Mouse (Mus musculus) liver, embryonic 14.5 days (tissue): Measurements from ENCODE around the gene Fxr1. TPM values are rescaled to one million over a fixed set of nuclear protein-coding genes. Genes with fewer than 3 reads are reported as not detected.

Experiments used
- ATAC-seq: fragments of 200-750 bp; cut with Nextera tagmentation; 2 replicates; pipeline ENCODE4 v1.8.0; 2017; ENCODE audit warnings: moderate number of reproducible peaks, mild to moderate bottlenecking, moderate library complexity; ENCODE audit not compliant: insufficient read depth
- DNase-seq, 3 experiments: peaks; one replicate each; pipeline ENCODE4 v3.0.0-alpha.2; 2012 to 2013; ENCODE audit warnings: low read depth in 3 of 3, low spot score in 3 of 3
- H3K27ac ChIP-seq: fragments of 300-500 bp; sonication (generic); 2 replicates; pipeline ENCODE4 v1.5.1; 2014; ENCODE audit warnings: moderate library complexity, mild to moderate bottlenecking, control low read depth, inconsistent platforms
- H3K27me3 ChIP-seq: fragments of 300-500 bp; sonication (generic); 2 replicates; pipeline ENCODE4 v1.6.1; 2014; ENCODE audit warnings: mild to moderate bottlenecking, low read length, moderate library complexity; ENCODE audit not compliant: control insufficient read depth, insufficient read depth
- H3K36me3 ChIP-seq: fragments of 300-500 bp; sonication (generic); replicated peaks from 2 replicates; pipeline ENCODE4 v1.6.1; 2014; ENCODE audit warnings: low read depth; ENCODE audit not compliant: control insufficient read depth, insufficient read depth
- H3K4me1 ChIP-seq, 2 experiments: fragments of 200-500 bp in 1 of 2; fragments of 300-500 bp in 1 of 2; sonication (generic) in 1 of 2; replicated peaks; 2 replicates each; pipeline ENCODE4 v1.6.1; 2012 to 2014; ENCODE audit warnings: antibody characterized with exemption in 1 of 2, inconsistent platforms in 1 of 2, low read length in 1 of 2; ENCODE audit not compliant: control insufficient read depth in 2 of 2, insufficient read depth in 2 of 2
- H3K4me2 ChIP-seq: fragments of 300-500 bp; sonication (generic); 2 replicates; pipeline ENCODE4 v1.6.1; 2014; ENCODE audit warnings: low read depth, mild to moderate bottlenecking, control low read depth, moderate library complexity
- H3K4me3 ChIP-seq, 2 experiments: fragments of 200-500 bp in 1 of 2; fragments of 300-500 bp in 1 of 2; sonication (generic) in 1 of 2; 2 replicates each; pipeline ENCODE4 v1.5.1; 2012 to 2014; ENCODE audit warnings: low read depth in 2 of 2, low read length in 2 of 2, mild to moderate bottlenecking in 2 of 2, control low read depth in 1 of 2, inconsistent platforms in 1 of 2, moderate library complexity in 1 of 2; ENCODE audit not compliant: insufficient read depth in 1 of 2
- H3K9ac ChIP-seq: fragments of 300-500 bp; sonication (generic); replicated peaks from 2 replicates; pipeline ENCODE4 v1.6.1; 2014; ENCODE audit warnings: mild to moderate bottlenecking, control low read depth, moderate library complexity
- H3K9me3 ChIP-seq: fragments of 300-500 bp; sonication (generic); 2 replicates; pipeline ENCODE4 v1.6.1; 2016; ENCODE audit warnings: low read length, mixed read lengths; ENCODE audit not compliant: control insufficient read depth
- CTCF ChIP-seq: IDR thresholded peaks from 2 replicates; pipeline ENCODE4 v1.5.1; 2016; ENCODE audit warnings: antibody characterized with exemption, low read depth, control low read depth
- EP300 ChIP-seq: IDR thresholded peaks from 2 replicates; pipeline ENCODE4 v1.6.1; 2016; ENCODE audit warnings: antibody characterized with exemption, low read depth
- WGBS: fragments of 180-500 bp; shearing (Covaris S2); extraction: QIAGEN DNeasy Blood & Tissue Kit; methylation state at CpG from one replicate; pipeline ENCODE4 v1.1.7; 2014; ENCODE audit not compliant: insufficient replicate concordance; 5-methylcytosine and 5-hydroxymethylcytosine counted together
- polyA plus RNA-seq, 2 experiments: library from polyadenylated mRNA; depleted of rRNA in 1 of 2; stranded (reverse) in 1 of 2; unstranded in 1 of 2; fragments of >200 nt; fragmentation: Nextera tagmentation in 1 of 2; extraction: Ambion mirVana in 1 of 2; gene quantifications; 2 replicates each; pipeline versions ENCODE4 v1.2.1 to v1.2.3; 2012 to 2014

Gene Fxr1
- polyA plus RNA-seq, 2 experiments = 25.8 to 26.8 TPM

GRCm38 (mm10) chr3:34021259-34021828 lies 1.6 kb downstream of the Fxr1 start:
- H3K4me2 ChIP-seq = peak overlapping the region; percentile 94
- WGBS = 22% methylated on average over 4 of the region's 4 CpGs
- H3K4me3 ChIP-seq = peak overlapping the region in 1 of 2 experiments; percentile 94; a peak in 2 of 4 replicates
- H3K9me3 ChIP-seq = no peaks in the 10 kb centered on the region
- no peaks in the 10 kb centered on the region for H3K36me3 ChIP-seq
- H3K27ac ChIP-seq = no peak overlapping the region
- TF ChIP-seq EP300 = no peak
- TF ChIP-seq CTCF = no peak
- no peak for ATAC-seq
- peaks cover 12 to 21% of the 10 kb centered on the region in 2 experiments for H3K4me1 ChIP-seq
- H3K27me3 ChIP-seq = no peaks in the 10 kb centered on the region
- DNase-seq = peak in 1 of 3 experiments; percentile 30
- H3K9ac ChIP-seq = peak overlapping the region; percentile 100; the same call in 1 of the 2 replicates

GRCm38 (mm10) chr3:34028935-34029334 lies 9.2 kb downstream of the Fxr1 start:
- H3K4me1 ChIP-seq = peaks cover 0 to 4% of the 10 kb centered on the region in 2 experiments; a peak in 2 of 4 replicates
- no peak overlapping the region for H3K4me2 ChIP-seq
- no peak overlapping the region for H3K4me3 ChIP-seq
- H3K9ac ChIP-seq = no peak overlapping the region
- no peaks in the 10 kb centered on the region for H3K9me3 ChIP-seq
- H3K27ac ChIP-seq = no peak overlapping the region
- no peaks in the 10 kb centered on the region for H3K27me3 ChIP-seq
- DNase-seq (no peak), ATAC-seq (no peak)
- TF ChIP-seq CTCF (no peak), EP300 (no peak)
- no peaks in the 10 kb centered on the region for H3K36me3 ChIP-seq

- no peak for TF ChIP-seq CTCF
- no peak for TF ChIP-seq EP300
- ATAC-seq = no peak
- WGBS = 19% methylated on average over 3 of the region's 3 CpGs
- Histone ChIP-seq H3K36me3 (no peaks in the 10 kb centered on the region), H3K4me3 (no peak overlapping the region), H3K9me3 (no peaks in the 10 kb centered on the region), H3K27me3 (no peaks in the 10 kb centered on the region), H3K4me2 (no peak overlapping the region), H3K9ac (no peak overlapping the region), H3K27ac (no peak overlapping the region), H3K4me1 (peaks cover 0 to 4% of the 10 kb centered on the region in 2 experiments; a peak in 2 of 4 replicates)
- DNase-seq = no peak
Observed at GRCm38 (mm10) chr3:34030601-34031000, 10.9 kb downstream of the Fxr1 start.

GRCm38 (mm10) chr3:34033720-34034364 lies 14.1 kb downstream of the Fxr1 start:
- no peak for ATAC-seq
- no peak for DNase-seq
- TF ChIP-seq CTCF = no peak
- Histone ChIP-seq H3K27me3 (no peaks in the 10 kb centered on the region), H3K27ac (no peak overlapping the region), H3K9me3 (no peaks in the 10 kb centered on the region), H3K4me3 (no peak overlapping the region), H3K36me3 (no peaks in the 10 kb centered on the region), H3K4me1 (no peaks in the 10 kb centered on the region; a peak in 1 of 4 replicates), H3K9ac (no peak overlapping the region), H3K4me2 (no peak overlapping the region; the same call in 1 of the 2 replicates)
- 60% methylated on average over 3 of the region's 3 CpGs for WGBS

- no peaks in the 10 kb centered on the region for H3K36me3 ChIP-seq
- H3K4me1 ChIP-seq = no peaks in the 10 kb centered on the region; a peak in 1 of 4 replicates
- H3K27me3 ChIP-seq = no peaks in the 10 kb centered on the region
- ATAC-seq = no peak
- TF ChIP-seq CTCF (no peak), EP300 (no peak)
- H3K9me3 ChIP-seq = no peaks in the 10 kb centered on the region
- H3K27ac ChIP-seq = no peak overlapping the region
- H3K4me2 ChIP-seq = no peak overlapping the region
- WGBS = 74% methylated on average over 1 of the region's 1 CpGs
- no peak for DNase-seq
- no peak overlapping the region for H3K4me3 ChIP-seq
- no peak overlapping the region for H3K9ac ChIP-seq
Observed at GRCm38 (mm10) chr3:34034803-34035202, 15.1 kb downstream of the Fxr1 start.
